Mouse (Mus musculus) spleen, adult 2 months (tissue): ENCODE results near the gene Slc39a11. TPM values are rescaled to one million over a fixed set of nuclear protein-coding genes. Genes with fewer than 3 reads are reported as not detected.

Source experiments
- DNase-seq, 2 experiments: peaks; one replicate each; pipeline versions ENCODE4 v3.0.0 to v3.0.0-alpha.2; 2012 to 2021; ENCODE audit warnings: low spot score in 2 of 2, low read depth in 1 of 2
- H3K27ac ChIP-seq: fragments of 200-500 bp; 2 replicates; pipeline ENCODE4 v1.5.1; 2012; ENCODE audit warnings: low read length, inconsistent platforms; ENCODE audit not compliant: insufficient read depth
- H3K27me3 ChIP-seq: fragments of 200-500 bp; 2 replicates; pipeline ENCODE4 v1.6.1; 2012; ENCODE audit warnings: mild to moderate bottlenecking, moderate library complexity, low read length, inconsistent platforms; ENCODE audit not compliant: control insufficient read depth, insufficient read depth
- H3K36me3 ChIP-seq: fragments of 200-500 bp; 2 replicates; pipeline ENCODE4 v1.6.1; 2012; ENCODE audit warnings: mild to moderate bottlenecking, low read length, inconsistent platforms; ENCODE audit not compliant: control insufficient read depth, insufficient read depth
- H3K4me1 ChIP-seq: fragments of 200-500 bp; 2 replicates; pipeline ENCODE4 v1.6.1; 2011; ENCODE audit warnings: inconsistent platforms; ENCODE audit not compliant: control insufficient read depth, insufficient read depth, insufficient read length
- H3K4me3 ChIP-seq: fragments of 200-500 bp; 2 replicates; pipeline ENCODE4 v1.5.1; 2011; ENCODE audit warnings: mild to moderate bottlenecking, inconsistent platforms; ENCODE audit not compliant: insufficient read depth, insufficient read length; ENCODE audit errors: extremely low read depth
- CTCF ChIP-seq: fragments of 200-500 bp; IDR thresholded peaks from 2 replicates; pipeline ENCODE4 v1.5.1; 2011; ENCODE audit warnings: mild to moderate bottlenecking, inconsistent platforms; ENCODE audit not compliant: insufficient read depth, insufficient read length, insufficient replicate concordance; ENCODE audit errors: extremely low read depth
- POLR2A ChIP-seq: fragments of 200-500 bp; IDR thresholded peaks from 2 replicates; pipeline ENCODE4 v1.6.1; 2011; ENCODE audit warnings: low read depth, low read length, inconsistent platforms
- WGBS: fragments of 180-500 bp; shearing (Covaris S2); methylation state at CpG from one replicate; pipeline ENCODE4 v1.1.7; 2018; 5-methylcytosine and 5-hydroxymethylcytosine counted together
- polyA plus RNA-seq: library from polyadenylated mRNA; depleted of rRNA; stranded (reverse); fragments of >200 nt; gene quantifications from 2 replicates; pipeline ENCODE4 v1.2.3, GENCODE M21; 2012

Slc39a11 gene
- polyA plus RNA-seq, 1 experiment = 11.6 TPM

DNA sequence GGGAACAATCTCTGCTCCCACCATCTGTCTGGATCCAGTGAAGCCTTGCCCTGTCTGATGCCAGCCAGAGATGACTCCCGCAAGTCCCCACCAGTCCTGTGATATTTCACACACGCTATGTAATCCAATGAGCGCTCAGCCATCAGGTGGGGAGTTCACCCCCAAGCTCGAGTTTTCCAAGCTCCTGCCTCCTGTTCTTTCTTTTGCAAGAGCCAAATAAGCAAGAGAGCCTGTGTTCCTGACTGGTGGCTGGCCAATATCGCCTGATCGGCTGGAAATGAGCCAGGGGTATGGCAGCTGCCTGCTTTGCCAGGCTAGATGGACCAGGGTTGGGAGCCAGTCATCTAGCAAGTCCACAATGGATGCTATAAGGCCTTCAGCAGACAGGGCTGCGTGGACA lies 95.7 kb downstream of the Slc39a11 start:
- Histone ChIP-seq H3K4me1 (no peaks in the 10 kb centered on the region), H3K27ac (no peak overlapping the region), H3K36me3 (no peaks in the 10 kb centered on the region), H3K27me3 (no peaks in the 10 kb centered on the region), H3K4me3 (no peak overlapping the region)
- no peak for DNase-seq
- 90% methylated on average over 7 of the region's 7 CpGs for WGBS
- TF ChIP-seq POLR2A (no peak), CTCF (no peak)

- Histone ChIP-seq H3K4me1 (no peaks in the 10 kb centered on the region), H3K4me3 (no peak overlapping the region), H3K27ac (no peak overlapping the region), H3K27me3 (no peaks in the 10 kb centered on the region), H3K36me3 (no peaks in the 10 kb centered on the region)
- no peak for DNase-seq
- TF ChIP-seq CTCF = no peak
- TF ChIP-seq POLR2A = no peak
- 89% methylated on average over 13 of the region's 13 CpGs for WGBS
These were observed 96.3 kb downstream of the Slc39a11 start for GRCm38 (mm10) chr11:113553605-113554004.

- 92% methylated on average over 10 of the region's 10 CpGs for WGBS
- Histone ChIP-seq H3K36me3 (no peaks in the 10 kb centered on the region), H3K4me1 (no peaks in the 10 kb centered on the region), H3K4me3 (no peak overlapping the region), H3K27me3 (no peaks in the 10 kb centered on the region), H3K27ac (no peak overlapping the region)
- DNase-seq = no peak
- no peak for TF ChIP-seq CTCF
- TF ChIP-seq POLR2A = no peak
These were observed 97.3 kb downstream of the Slc39a11 start for GRCm38 (mm10) chr11:113552539-113552938.

DNA sequence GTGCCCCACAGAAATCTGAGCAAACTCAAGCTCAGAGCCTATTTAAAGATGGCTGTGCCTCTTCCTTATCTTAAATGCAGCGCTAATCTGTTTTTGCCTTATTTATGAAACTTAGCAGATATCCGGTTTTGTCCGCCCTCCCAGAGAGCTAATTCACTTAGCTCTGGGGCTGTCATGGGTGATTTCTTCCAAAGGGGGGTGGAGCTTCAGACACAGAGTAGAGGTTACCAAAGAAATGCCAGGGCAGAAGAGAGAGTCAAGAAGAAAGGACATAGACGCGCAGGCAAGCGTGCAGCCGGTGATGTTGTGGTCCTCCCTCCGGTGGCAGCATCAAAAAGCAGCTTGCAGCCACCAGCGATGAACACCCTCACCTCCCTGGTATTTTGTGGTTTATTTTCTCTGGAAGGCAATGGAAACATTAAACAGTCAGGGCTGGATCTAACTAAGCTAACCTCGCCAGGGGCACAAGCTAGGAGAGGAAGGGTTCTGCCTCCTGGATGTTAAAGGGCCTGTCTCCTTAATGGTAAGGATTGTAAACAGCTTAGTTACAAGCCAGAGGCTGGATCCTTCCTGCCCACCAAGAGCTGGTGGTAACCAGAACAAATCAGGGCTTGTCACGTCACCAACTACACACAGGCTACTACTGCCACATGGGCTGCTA lies 103.5 kb downstream of the Slc39a11 start:
- WGBS = 51% methylated on average over 11 of the region's 11 CpGs
- H3K36me3 ChIP-seq = no peaks in the 10 kb centered on the region
- H3K27me3 ChIP-seq = no peaks in the 10 kb centered on the region
- H3K27ac ChIP-seq = no peak overlapping the region
- no peak overlapping the region for H3K4me3 ChIP-seq
- H3K4me1 ChIP-seq = peaks cover 3% of the 10 kb centered on the region; the same call in 1 of the 2 replicates
- no peak for TF ChIP-seq CTCF
- no peak for TF ChIP-seq POLR2A
- DNase-seq = no peak

- H3K4me1 ChIP-seq = peaks cover 3% of the 10 kb centered on the region; the same call in 1 of the 2 replicates
- no peak for DNase-seq
- H3K27ac ChIP-seq = no peak overlapping the region
- 34% methylated on average over 11 of the region's 11 CpGs for whole genome bisulfite sequencing
- no peak overlapping the region for H3K4me3 ChIP-seq
- H3K27me3 ChIP-seq = no peaks in the 10 kb centered on the region
- TF ChIP-seq POLR2A (no peak), CTCF (no peak)
- no peaks in the 10 kb centered on the region for H3K36me3 ChIP-seq
These were observed 105.8 kb downstream of the Slc39a11 start for GRCm38 (mm10) chr11:113544017-113544640.

DNA sequence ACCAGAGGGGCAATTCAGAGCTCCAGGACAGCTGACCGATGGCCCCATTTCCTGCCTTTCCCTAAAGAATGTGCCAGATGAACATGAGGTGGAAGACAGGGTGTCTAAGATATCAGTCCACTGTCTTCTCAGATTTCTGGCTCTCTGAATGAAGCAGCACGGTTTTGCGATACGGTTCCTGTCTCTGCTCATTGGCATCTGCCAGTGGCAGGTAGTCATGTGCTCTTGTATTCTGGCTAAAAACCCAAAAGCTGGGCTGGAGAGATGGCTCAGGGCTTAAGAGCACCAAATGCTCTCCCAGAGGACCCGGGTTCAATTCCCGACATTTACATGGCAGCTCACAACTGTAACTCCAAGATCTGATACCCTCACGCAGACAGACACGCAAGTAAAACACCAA lies 108.8 kb downstream of the Slc39a11 start:
- no peak overlapping the region for H3K4me3 ChIP-seq
- no peak overlapping the region for H3K27ac ChIP-seq
- H3K4me1 ChIP-seq = peaks cover 10% of the 10 kb centered on the region; the same call in 1 of the 2 replicates
- H3K36me3 ChIP-seq = no peaks in the 10 kb centered on the region
- WGBS = 97% methylated on average over 8 of the region's 8 CpGs
- TF ChIP-seq POLR2A = no peak
- TF ChIP-seq CTCF = no peak
- H3K27me3 ChIP-seq = no peaks in the 10 kb centered on the region
- DNase-seq = no peak

DNA sequence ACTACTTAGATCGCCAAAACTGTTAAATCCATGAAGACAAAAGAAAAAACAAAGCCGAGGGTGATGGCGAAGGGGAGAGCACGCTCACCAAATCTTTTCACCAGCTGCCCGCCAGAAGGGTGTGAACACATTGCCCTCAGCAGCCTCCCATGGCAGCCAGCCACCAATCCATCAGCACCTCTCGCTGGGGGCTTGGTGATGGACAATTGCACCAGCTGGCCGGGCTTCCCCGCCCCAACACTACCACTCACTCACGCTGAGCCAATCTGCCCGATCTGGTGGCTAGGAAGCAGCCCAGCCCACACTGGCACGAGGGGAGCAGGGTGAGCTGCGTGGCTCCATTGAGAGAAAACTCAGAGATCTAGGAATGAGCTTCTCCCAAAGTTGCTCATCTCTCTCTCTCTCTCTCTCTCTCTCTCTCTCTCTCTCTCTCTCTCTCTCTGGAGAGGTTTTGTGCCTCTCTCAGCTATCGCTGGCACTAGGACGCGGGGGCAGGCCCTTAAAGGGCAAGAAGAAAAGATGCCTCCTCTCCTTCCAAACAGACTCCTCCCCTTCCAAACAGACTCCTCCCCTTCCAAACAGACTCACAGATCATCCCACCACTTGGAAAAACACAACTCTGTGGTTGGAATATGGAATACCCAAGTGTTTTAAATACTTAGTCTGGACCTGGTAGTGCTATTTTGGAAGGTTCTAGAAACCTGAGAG lies 110.2 kb downstream of the Slc39a11 start:
- Histone ChIP-seq H3K36me3 (no peaks in the 10 kb centered on the region), H3K4me3 (no peak overlapping the region), H3K27me3 (no peaks in the 10 kb centered on the region), H3K27ac (no peak overlapping the region), H3K4me1 (peaks cover 10% of the 10 kb centered on the region; the same call in 1 of the 2 replicates)
- TF ChIP-seq CTCF = no peak
- no peak for TF ChIP-seq POLR2A
- no peak for DNase-seq
- 81% methylated on average over 15 of the region's 15 CpGs for WGBS
